Mouse (Mus musculus): ENCODE measurements around the gene Ensa.
A peak's percentile ranks its signal among the peaks of the same experiment; 100 is the strongest.
"Not testable (repeated sequence)": the region's sequence is repeated elsewhere in the genome, so short reads cannot be mapped to it uniquely, and the experiment has no call there.

Gene Ensa

DNA sequence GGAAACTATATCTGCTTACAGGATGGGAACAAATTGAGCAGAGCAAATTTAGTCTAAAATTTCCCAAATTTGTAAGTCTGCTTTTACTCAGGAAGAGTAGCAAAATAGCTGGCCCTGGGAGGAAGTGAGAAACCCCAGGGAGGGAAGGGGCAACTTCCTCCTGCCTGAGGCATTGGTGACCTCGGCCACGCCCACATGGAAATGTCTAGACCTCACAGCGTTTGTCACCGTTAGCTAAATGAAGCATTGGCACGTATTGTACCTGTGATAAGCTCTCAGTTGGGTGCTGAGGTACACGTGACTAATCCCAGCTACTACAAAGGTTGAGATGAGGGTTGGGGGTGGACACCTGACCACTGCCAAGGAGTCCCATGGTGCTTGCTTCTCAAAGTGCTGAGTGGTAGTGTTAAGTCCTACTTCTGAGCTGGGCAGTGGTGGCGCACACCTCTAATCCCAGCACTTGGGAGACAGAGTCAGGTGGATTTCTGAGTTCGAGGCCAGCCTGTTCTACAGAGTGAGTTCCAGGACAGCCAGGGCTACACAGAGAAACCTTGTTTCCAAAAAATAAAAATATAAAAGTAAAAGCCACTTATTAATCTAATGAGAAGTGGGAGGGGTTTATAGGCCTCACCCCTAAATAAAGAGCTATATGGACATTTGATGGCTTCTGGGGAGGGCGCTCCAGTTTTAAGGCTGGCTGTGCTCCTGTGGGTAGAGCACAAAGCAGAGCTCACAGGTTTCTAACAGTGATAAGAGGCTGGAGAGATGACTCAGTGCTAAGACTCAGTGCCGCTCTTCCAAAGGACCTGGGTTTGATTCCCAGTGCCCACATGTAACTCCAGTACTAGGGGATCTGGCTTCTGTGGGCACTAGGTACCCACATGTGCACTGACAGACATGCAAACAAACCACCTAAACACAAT, 20.8 kb downstream of the Ensa start:
- no peak for DNase-seq (ENCODE audit: low spot score)

DNA sequence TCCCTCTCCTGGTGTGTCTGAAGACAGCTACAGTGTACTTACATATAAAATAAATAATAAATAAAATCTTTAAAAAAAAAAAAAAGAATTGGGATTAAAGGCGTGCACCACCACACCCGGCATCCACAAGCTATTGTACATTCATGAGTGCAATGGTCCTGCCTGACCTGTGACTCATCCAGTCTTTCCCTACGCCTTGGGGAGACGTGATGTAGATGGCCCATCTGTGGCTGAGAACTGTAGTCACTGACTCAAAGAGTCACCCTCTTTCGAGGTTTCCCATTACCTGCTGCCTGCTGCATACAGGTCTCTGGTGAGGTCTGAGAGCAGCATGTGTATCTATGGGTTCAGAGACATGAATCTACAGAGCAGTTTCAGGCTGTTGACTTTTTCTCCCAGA, 23.2 kb downstream of the Ensa start:
- DNase-seq (ENCODE audit: low spot score): no peak

DNA sequence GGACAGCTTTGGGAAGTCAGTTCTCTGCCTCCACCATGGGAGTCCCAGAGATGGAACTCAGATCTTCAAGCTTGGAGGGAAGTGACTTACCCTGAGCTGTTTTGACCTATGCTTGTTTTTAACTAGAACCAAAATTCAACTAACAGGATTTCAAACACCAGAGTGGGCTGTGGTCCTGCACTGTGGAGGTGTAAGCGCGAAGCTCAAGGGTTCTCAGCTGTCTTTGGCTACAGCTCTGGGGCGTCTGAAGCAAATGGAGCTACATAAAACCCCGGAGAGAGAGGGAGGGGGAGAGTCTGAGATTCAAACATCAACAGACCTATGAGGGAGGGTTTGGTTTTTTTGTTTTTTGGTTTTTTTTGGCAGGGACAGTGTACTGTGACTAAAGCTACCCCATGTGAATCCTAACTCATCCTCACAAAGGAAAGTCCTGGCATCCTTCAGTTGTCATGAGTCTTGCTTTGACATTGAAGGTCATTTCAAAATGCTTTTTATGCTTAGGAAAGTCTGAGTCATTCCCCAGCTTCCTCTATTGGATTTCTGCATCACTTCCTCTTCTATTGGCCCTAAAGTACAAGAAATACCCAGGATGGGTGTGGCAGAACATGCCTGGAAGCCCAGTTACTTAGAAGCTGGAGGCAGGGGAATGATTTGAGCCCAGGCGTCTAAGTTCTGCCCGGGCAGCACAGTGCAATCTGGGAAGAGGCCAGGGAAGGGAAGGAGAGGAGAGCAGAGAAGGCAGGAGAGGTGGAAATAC, 25.7 kb downstream of the Ensa start:
- DNase-seq (ENCODE audit: low spot score): no peak

DNA sequence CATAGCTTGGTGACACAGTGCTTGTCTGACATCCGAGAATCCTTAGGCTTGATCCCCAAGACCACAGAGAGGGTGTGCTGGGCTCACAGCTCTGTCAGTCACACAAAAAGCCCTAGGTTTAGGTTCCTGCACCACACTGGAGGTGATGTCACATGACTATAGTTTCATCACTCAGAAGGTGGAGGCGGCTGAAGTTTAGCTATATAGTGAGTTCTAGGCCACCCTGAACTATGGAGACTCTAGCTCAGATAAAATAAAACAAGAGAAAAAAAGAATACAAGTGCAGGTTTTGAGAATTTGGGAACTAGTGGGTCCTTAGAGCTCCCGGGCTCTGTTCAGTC, 26.2 kb downstream of the Ensa start:
- DNase-seq (ENCODE audit: low spot score): no peak

DNA sequence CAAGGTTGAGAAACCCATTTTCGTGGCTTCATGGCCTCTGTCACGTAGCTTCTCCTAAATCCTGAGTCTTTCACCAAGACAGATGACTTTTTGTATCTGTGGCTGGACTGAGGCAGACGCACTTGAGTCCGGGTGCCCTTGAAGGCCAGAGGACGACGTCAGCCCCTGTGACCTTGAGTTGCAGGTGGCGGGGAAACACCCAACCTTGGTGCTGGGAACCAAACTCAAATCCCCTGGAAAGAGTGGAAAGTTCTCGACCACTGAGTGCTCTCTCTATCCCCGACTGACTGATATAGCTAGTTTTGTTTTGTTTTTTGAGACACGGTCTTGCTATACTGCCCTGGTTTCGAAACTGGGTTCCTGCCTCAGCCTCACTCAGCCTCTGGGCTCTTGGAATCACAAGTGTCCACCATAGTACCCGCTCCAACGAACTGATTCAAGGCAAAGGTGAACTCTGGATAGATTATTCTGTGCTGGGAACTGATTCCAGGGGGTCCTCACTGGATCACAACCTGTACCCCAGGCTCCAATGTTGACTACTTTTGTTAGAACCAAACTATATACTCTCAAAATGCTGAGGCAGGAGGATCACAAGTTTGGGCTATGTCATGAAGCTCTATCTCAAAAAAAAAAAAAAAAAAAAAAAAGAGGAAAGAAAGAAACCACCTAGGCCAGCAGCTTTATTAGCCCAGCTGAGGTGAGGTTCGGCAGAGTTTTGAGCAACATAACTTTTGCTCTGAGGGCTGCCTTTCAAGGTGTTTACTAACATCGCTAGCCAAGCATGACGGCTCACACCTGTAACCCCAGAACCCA, 26.8 kb downstream of the Ensa start:
- DNase-seq (ENCODE audit: low spot score): no peak

DNA sequence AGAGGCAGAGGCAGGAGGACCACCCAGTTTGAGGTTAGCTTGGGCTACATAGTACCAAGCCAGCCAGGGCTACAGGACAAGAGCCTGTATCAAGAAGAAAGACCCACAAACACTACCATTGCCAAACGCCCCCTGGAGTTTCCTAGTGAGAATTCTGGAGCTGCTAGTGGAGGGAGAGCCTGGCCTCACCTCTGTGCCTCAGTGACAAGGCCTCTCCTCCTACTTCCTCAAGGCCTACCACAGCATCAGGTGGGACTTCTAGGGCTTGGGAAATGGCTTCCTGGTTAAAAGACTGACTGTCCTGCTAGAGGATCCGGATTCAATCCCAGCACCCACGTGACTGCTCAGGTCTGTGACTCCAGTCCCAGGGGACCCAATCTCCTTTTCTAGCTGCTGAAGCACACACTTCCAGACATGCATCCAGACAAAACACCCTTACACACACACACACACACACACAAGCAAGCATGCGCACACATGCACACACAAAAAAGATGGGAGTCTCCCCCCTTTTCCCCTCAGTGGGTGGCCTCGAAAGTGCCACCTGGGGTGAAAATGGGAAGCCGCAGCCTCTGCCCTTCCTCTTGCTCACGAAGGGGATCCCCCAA, 27.5 kb downstream of the Ensa start:
- DNase-seq (ENCODE audit: low spot score): no peak

DNA sequence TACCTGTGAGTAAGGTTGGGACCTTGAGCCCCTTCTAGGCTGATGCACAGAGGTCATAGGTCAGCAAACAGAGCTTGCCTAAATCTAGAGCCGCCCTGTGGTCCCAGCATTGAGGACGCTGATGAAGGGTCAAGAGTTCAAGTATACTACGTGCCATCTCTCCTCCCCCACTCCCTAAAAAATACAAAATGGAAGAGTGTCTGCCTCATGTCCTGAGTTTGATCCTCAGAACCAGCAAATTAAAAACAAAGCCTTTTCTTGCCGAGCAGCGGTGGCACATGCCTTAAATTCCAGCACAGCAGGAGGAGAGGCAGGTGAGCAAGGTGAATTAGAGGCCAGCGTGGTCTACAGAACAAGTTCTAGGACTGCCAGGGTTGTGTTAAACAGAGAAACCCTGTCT, 28.1 kb downstream of the Ensa start:
- DNase-seq (ENCODE audit: low spot score): no peak

DNA sequence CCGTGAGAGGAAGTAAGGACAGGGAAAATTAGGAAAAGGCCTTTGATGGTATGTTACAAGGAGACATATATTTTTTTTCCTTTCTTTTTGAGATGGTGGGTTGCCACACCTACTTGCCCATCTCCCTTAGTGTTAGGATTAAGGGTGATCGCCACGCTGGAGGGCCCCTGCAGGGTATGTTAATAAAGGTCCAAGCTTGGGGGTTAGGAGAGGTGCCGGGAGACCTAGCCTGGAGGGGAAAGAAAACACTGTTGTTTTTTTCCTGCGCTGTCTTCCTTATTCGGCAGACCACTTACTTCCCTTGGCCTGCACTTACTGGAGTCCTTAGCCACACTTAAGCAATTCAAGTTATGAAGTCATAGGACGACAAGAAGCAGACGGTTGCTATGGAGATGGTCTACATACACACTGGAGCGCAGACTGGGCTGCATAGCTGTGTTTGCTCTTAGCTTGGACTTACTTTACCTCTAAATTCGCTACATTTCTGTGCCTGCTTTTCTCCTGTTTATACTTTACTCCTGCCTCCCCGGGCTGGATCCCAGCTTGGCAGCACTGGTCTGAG, 28.8 kb downstream of the Ensa start:
- no peak for DNase-seq (ENCODE audit: low spot score)

DNA sequence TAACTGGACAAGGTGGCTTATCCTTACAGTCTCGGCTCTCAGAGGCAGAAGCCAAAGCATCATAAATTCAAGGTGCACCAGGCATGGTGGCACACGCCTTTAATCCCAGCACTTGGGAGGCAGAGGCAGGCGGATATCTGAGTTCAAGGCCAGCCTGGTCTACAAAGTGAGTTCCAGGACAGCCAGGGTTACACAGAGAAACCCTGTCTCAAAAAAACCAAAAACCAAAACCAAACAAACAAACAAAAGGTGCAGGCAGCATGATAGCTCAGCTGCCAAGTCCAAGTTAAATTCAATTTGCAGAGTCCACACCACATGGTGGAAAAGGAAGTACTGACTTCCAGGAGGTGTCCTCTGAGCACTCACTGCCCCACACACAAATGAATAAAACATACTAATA, 29.6 kb downstream of the Ensa start:
- not testable (repeated sequence) for DNase-seq (ENCODE audit: low spot score)

DNA sequence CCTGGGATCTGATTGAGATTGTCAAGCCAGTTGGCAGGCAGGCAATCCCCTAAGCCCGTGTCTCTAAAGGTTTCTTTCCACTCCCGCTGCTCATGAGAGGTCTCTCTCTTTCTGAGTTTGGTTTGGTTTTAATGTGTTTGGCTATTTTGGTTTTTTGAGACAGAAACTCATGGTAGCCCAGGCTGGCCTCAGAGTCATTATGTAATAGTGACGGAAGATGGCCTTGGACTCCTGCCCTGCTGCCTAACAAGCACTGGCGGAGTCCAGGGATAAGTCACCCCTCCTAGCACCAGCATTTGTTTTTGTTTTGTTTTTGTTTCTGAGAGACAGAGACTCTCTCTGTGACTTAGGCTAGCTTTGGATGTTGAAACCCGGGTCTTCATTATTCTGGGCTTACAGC, 30.6 kb downstream of the Ensa start:
- no peak for DNase-seq (ENCODE audit: low spot score)

DNA sequence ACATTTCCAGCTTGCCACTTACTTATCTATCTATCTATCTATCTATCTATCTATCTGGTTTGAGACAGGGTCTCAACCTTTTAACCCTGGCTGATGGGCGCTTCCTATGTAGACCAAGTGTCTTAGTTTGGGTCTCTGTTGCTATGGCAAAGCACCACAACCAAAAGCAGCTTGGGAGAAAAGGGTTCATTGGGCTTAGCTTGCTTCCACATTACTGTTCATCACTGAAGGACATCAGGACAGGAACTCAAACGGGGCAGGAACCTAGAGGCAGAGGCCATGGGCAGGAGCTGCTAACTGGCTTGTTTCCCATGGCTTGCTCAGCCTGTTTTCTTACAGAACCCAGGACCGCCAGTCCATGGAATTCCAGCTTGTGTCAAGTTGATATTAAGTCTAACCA, 32.3 kb downstream of the Ensa start:
- DNase-seq (ENCODE audit: low spot score): no peak

DNA sequence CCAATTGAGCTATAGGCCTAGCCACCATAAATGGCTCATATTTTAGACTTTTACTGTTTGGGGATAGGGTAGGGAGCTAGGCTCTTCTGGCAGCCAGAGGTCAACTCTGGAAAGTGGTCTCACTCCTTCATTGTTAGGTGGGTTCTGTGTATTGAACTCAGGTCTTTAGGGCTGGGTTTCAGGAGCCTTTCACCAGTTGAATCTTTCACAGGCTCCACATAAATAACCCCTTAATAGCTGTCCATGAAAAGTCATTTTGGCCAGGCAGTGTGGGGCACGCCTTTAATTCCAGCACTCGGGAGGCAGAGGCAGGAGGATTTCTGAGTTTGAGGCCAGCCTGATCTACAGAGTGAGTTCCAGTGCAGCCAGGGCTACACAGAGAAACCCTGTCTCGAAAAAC, 32.9 kb downstream of the Ensa start:
- DNase-seq (ENCODE audit: low spot score): no peak

DNA sequence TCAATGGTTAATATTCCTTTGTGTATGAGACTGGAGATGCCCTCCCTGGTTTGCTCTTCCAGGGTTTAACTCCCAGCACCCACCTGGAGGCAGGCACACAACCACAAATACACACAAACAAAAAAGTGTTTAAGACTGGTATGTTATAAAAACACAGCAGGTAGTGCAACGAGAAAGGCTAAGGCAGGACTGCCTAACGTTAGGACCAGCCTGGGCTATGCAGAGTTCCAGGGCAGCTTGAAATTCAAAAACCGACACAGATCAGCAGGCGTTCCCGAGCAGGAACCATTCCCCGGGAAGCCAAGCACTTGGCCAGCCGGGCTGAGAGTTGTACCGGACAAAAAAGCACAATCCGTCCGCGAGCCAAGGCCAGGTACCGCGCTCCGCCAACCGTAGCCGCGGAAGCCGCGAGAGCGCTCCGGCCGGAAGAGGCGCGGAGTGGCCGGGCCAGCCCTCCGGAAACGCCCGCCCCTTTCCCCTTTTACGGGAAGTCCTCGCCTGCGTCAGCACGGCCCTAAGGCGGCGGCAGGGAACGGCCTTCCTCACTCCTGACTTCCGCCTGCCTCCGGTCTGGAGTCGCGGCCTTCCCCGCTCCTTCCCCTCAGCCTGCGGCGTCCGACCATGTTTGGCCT, 33.6 kb downstream of the Ensa start, which contains the start of gene Mcl1:
TSS of gene Mcl1 (plus strand) at position 553 of the 632 bp plus-strand sequence.
- DNase-seq (ENCODE audit: low spot score): peak; percentile 95

DNA sequence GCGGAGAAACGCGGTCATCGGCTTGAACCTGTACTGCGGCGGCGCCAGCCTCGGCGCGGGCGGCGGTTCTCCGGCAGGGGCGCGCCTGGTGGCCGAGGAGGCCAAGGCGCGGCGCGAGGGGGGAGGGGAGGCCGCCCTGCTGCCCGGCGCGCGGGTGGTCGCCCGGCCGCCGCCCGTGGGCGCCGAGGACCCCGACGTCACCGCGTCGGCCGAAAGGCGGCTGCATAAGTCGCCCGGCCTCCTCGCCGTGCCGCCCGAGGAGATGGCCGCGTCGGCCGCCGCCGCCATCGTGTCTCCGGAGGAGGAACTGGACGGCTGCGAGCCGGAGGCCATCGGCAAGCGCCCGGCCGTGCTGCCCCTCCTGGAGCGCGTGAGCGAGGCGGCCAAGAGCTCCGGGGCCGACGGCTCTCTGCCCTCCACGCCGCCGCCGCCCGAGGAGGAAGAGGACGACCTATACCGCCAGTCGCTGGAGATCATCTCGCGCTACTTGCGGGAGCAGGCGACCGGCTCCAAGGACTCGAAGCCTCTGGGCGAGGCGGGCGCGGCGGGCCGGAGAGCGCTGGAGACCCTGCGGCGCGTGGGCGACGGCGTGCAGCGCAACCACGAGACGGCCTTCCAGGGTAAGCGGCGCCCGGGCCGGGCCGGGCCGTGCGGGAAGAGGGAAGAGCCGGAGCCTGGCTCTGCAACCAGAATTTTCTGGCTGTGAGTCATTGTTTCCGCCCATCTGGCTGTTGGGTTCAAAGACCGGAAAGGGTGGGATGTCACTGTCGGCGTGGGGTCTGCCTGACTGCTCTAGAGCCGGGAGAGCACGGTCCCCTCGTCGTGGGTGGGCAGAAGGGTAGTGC, 34.3 kb downstream of the Ensa start:
- DNase-seq (ENCODE audit: low spot score): no peak

DNA sequence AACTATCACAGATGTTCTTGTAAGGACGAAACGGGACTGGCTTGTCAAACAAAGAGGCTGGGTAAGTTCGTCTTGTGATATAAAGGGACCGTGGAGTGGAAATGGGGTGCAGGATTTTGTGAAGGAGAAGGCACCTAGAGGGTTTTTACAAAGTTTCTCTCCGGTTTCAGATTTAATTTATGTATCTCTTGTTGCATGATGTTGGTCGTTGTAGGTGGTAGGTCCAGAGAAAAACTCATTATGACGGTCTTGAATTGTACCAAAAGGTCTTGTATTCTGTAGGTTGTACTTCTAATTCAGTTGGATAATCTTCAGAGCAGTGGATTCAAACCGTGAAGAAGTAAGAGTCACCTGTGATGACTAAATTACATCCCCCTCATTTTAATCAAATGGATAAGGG, 35.2 kb downstream of the Ensa start:
- DNase-seq (ENCODE audit: low spot score): no peak

DNA sequence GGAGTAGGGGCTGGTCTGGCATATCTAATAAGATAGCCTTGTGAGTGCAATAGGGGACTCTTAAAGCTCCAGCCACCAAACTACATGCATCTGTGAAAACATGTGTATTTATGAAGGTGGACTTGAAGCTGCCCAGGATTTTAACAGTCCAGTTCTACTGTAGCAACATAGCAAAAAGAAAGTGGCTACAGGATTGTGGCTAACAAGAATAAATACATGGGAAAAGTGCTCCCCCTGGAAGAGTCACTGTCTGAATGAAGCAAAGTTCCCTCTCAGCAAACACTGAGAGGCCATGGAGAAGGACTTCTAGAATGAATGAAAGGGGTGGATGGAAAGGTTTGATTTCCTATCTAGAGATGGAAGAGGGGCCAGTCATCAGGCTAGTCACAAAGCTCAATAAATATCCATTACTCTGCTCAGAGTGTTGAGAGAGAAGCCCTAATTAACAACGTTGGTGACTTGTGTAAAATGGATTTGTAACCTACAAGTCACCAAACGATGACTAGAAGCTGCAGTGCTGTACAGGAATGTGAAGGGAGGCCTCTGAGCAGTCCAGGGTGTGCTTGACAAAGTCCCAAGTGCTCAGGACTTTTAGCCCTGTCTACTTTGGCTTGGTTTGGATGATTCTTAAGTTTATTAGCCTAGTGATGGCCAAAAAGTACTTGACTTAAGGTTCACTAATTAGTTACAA, 36.1 kb downstream of the Ensa start:
- no peak for DNase-seq (ENCODE audit: low spot score)

DNA sequence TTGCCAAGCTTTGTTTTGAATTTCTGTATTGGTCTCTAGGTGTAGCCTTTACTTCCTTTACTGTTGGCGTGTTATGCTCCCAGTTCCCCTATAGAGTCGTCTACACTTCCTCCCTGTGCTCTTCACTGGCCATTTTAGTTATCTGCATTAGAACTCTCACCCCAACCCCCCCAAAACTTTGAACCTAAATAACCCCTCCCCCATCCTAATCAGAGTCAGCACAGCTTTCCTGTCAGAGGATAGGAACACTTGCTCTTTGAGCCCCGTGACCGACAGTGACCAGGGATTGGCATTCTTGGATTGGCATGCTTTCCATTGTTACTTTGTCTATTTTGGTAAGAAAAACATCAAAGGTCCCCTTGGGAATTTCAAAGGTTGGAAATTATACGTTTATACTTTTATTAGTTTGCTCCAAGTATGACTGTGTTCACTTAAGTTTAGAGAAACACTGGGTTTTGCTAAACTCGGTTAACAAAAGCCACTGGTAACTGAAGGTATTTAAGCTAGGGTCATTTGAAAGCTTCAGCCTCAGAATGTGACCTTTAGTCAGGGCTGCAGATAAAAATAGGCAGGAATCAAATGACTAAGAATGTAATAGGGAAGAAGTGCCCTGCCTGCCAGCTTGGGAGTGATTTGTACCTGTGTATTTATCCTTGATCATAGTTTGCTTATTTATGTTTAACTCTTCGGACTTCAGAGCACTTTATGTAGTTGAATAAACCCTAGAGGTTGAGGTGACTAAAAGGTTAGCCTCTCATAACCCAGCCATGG, 37.3 kb downstream of the Ensa start:
- DNase-seq (ENCODE audit: low spot score): no peak

DNA sequence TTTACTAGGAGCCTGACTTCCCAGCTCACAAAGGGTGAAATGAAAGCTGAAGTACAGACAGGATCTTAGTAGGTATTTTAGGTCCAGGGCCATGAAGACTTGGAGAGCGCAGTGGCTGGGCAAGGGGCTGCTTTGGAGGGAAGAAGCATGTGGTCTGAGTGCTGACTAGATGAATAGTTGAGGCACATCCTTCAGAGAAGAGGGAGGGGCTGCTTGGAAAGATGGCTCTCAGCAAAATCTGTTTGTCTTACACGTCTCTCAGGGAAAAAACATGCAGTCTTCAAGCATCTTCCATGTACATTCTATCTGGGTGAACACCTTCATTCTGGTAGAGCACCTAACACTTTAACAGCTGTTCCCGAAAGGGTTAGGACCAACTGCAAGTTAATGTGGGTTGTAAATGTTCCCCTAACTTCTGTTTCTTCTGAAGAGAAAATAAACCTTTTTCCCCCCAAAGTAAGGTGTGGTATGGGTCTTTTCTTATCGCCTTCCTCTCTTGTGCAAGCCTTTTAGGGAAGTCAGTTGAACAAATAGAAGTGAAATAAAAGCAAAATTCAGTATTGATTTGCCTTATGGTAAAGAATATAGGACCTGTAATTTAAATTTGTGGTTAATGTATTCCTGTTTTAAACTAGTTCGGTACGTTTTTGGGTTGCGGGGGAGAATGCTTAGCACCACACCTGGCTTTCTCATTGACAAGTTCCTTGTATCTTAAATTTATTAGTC, 38.1 kb downstream of the Ensa start:
- DNase-seq (ENCODE audit: low spot score): no peak

Data from ovary, postnatal 10 days (tissue).